Mouse (Mus musculus) ovary, postnatal 36 days (tissue): ENCODE data around the gene Sord.

Experiments used
- DNase-seq: peaks from one replicate; pipeline ENCODE4 v3.0.0; 2022; ENCODE audit warnings: low spot score, mixed read lengths

The Sord gene

DNA sequence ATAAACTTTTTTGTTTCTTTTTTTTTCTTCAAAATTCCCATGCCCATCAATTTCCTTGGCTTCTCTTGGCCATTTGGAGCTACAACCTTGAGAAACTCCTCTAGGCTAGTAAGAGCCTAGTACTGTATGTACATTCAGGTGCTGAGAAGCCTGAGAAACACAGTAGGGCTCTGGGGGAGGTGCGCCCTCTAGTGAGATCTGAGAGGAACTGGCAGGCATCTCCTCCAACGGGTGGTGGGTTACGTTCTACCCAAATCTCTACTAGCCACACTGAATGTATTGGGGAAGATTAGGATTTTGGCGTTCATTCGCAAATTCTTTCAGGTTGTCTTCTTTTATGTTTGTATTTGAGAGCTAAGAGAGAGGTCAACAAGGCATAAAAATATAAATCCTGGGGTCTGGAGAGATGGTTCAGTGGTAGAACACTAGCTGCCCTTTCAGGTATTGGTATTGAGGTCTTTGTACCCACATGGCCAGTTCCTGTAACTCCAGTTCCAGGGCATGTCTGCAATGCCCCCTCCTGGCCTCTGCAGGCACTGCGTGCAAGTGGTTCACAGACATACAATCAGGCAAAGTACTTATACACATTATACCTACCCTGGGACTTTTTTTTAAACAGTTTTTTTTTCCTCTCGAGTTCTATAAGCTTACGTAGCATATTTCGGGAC lies 68.2 kb downstream of the Sord start:
- peak; percentile 49 for DNase-seq

DNA sequence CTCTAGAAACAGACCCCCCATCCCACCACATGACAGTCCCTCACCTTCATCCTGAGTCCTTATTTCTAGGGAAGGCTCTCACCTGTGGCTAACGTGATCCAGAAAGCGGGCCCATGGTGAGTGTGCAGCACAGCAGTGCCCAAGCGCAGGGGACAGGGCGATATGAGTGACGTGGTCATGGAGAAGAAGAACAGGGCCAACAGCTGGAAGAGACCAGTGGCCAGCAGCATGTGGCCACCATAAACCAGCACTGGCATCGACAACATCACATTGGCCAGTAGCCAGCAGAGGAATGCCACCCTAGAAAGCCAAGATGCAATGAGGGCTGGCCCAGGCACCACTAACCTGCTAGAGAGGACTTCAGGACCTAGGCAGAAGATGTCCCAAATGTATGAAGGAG lies 70.0 kb downstream of the Sord start:
- no peak for DNase-seq

DNA sequence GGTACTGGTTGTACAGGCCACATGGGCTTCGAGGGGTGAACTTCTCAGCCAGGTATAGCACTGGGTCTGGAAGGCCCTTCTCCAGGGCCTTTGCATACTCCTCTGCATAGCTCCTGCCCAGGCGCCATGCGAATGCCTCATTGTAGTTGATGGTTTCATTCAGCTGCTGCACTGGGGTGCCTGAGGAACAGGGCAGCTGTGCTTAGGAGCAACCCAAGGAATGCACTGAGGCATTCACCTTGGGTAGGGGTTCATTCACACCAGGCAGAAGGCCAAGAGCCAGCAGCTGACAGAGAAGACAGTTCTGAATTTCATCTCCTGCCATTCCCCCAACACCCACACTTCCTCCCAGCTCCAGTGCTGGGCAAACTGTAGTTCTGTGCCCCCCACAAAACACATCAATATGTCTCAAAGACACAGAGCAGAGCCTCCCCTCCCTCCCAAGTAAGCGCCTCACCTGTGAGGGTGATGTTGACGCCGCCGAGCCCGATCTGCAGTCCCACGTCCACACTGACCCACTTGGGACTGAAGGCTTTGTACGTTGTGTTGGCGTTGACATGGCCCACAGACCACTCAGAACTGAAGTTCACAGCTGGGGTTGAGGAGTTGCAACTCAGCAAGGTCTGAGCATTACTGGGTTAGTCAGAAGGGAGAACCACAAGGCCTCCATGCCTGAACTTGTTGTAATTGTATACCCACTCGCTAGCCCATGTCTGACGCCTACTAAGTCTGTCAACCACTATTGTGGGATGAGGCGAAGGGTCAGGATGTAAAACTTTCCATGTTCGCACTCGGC lies 70.7 kb downstream of the Sord start:
- DNase-seq: no peak

DNA sequence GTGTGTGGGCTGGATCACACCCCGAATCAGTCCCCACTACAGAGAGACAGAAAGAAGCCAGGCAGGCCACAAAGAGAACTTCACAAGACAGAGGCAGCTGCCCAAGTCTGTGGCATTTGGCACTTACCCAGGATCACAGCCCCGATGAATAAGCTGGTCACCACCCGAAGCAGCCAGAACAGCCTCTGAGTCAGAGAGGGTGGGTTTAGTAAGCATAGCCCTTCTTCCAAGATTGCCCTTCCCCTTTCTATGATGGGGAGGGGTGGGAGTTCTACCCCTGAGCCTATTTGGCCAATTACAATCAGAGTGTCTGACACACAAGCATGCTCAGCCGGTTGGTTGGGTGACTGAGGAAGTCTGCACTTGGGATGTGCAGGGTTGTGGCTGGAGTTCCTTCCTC lies 71.6 kb downstream of the Sord start:
- no peak for DNase-seq

DNA sequence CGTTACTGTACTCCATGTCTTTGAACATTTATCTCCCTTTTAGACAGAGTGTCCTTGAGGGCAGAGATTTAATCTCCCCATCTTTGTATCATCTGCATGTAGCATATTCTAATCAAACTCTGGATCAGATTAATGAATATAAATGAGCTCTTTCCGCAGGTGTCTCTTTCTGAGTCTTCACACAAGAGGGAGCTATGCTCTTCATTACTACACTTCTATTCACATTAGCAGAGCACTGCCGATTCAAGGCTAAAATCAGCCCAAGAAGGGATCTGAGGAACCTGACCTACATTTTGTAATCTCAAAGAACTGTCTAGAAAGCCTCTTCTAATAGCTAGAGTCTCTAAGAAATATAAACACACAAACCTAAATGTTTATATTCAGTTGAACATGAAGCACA lies 75.1 kb downstream of the Sord start:
- no peak for DNase-seq

DNA sequence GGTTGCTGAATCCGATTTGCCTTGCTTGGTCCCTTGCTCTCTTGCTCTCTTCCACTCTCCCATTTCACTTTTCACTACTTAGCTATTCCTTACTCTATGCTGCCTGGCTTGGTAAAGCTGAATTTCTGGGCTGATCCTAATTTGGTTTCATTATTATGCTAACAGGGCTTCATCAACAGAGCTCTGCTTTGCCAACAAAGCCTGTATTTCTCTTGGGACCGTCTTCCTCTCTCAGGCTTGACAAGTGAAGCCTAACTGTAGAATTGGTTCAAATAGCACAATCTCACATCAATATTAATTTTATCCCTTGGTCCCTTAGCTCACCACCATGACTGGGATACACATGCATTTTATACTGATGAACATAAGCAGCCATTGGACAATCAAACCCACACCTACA lies 77.0 kb downstream of the Sord start:
- DNase-seq: no peak

DNA sequence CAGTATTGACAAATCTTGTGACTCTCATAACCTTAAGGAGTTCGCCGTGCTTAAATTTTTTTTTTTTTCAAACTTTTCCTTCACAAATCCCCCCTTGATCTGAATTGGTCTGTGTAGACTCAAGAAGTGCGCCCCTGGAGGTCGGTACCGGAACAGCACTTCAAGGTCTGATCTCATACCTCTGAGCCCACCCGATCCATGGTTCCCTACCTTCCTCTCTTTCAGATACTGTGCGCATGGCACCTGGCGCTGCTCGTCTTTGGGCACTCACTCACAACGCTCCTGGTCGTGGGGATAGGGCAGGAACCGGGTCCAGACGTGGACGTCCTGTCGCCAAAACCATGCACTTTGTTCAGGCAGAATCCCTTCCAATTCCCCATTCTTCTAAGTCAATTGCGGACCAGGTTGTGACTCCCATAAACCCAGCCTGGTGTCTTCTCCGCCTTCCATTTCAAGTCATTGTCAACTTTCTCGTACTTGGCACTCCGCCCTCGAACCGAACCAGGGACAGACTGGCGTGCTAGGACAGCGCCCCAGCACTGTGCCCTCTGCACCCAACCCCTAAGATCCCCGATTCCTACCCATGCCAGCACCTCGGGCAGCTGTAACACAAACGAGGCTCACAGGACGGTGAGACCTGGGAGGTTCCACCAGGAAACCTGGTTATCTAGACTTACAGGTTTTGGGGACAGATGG lies 78.3 kb downstream of the Sord start:
- DNase-seq: peak; percentile 58

DNA sequence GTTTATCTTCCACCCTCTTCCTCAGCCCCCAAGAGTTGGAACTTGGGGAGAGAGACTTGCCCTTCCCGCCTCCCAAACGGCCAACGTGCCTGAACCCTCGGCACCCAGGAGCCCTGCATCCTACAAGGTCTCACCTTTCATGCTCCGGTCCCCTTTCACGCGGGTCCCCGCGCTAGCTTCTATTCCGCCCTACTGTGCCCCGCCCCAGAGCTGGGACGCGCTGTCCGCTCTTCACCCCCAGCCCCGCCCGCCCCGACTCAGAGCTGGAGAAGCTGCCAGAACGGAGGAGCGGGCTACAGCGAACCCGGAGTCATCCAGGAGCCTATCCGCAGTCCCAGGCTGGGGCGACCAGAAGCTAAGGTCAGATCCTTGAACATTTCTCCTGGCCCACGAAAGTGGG lies 79.0 kb downstream of the Sord start, which contains the start of gene Duoxa1:
TSS of gene Duoxa1 (minus strand) at position 195 of the 400 bp plus-strand sequence.
- no peak for DNase-seq
